Comparison of ENCODE assay signal across 8 mouse cellular contexts in genomic region chr5:106825301-106825853, GRCm38 (mm10).
A peak's percentile ranks its signal among the peaks of the same experiment; 100 is the strongest.
DNase-seq lines count a peak whose midpoint lies in the region; ATAC-seq and TF ChIP-seq lines count a peak whose summit lies in the region.

No protein-coding gene starts in this region.

- no peak for TF ChIP-seq POLR2A in CH12.LX (IDR thresholded peaks at IDR 0.05; ENCODE audit: low read depth, low read length)

- H3K9me3 ChIP-seq in CH12.LX (replicated peaks; ENCODE audit: low read length): no peaks in the 10 kb centered on the region
- no peaks in the 10 kb centered on the region for H3K9me3 ChIP-seq in embryonic facial prominence, embryonic 15.5 days (replicated peaks)
- H3K9me3 ChIP-seq in hindbrain, postnatal 0 days (ENCODE audit: low read length): no peaks in the 10 kb centered on the region
- H3K9me3 ChIP-seq in midbrain, embryonic 16.5 days (replicated peaks; ENCODE audit: control insufficient read depth, low read length, poor library complexity, severe bottlenecking): no peaks in the 10 kb centered on the region
- no peaks in the 10 kb centered on the region for H3K9me3 ChIP-seq in stomach, postnatal 0 days (ENCODE audit: control insufficient read depth, low read length)

- no peaks in the 10 kb centered on the region for H3K36me3 ChIP-seq in CH12.LX (replicated peaks in 1 of 2; ENCODE audit: control insufficient read depth in 1 of 2, insufficient read depth in 1 of 2, low read length in 1 of 2)
- no peaks in the 10 kb centered on the region for H3K36me3 ChIP-seq in embryonic facial prominence, embryonic 15.5 days
- H3K36me3 ChIP-seq in hindbrain, postnatal 0 days (ENCODE audit: insufficient read depth, low read length): no peaks in the 10 kb centered on the region
- H3K36me3 ChIP-seq in midbrain, embryonic 16.5 days (ENCODE audit: control insufficient read depth, insufficient read depth, low read length): no peaks in the 10 kb centered on the region
- no peaks in the 10 kb centered on the region for H3K36me3 ChIP-seq in stomach, postnatal 0 days (ENCODE audit: control insufficient read depth, insufficient read depth, low read length)

- peaks cover 0 to 3% of the 10 kb centered on the region in 2 experiments; a peak in 1 of 4 replicates for H3K4me1 ChIP-seq in CH12.LX (ENCODE audit: control insufficient read depth in 1 of 2, insufficient read depth in 2 of 2)
- 0 out of 2 replicates have a peak, but pooled peaks cover 5% of the 10 kb centered on the region for H3K4me1 ChIP-seq in embryonic facial prominence, embryonic 15.5 days
- H3K4me1 ChIP-seq in hindbrain, postnatal 0 days (ENCODE audit: insufficient read depth, low read length): no peaks in the 10 kb centered on the region
- peaks cover 10% of the 10 kb centered on the region for H3K4me1 ChIP-seq in midbrain, embryonic 16.5 days (ENCODE audit: control insufficient read depth, insufficient read depth, low read length)
- no peaks in the 10 kb centered on the region for H3K4me1 ChIP-seq in stomach, postnatal 0 days (replicated peaks; ENCODE audit: control insufficient read depth, insufficient read depth)

- H3K79me2 ChIP-seq in CH12.LX (replicated peaks; ENCODE audit: control insufficient read depth, extremely low read depth, insufficient read depth, poor library complexity, severe bottlenecking): no peaks in the 10 kb centered on the region

- TF ChIP-seq EP300 in CH12.LX (IDR thresholded peaks at IDR 0.05; ENCODE audit: low read length): no peak
- TF ChIP-seq EP300 in stomach, postnatal 0 days (optimal IDR thresholded peaks at IDR 0.05): no peak

- H3K4me3 ChIP-seq in CH12.LX (replicated peaks in 1 of 3; ENCODE audit: low read depth in 2 of 3, low read length in 2 of 3, poor library complexity in 1 of 3): peak overlapping the region in 2 of 3 experiments; percentile 37 to 46
- H3K4me3 ChIP-seq in embryonic facial prominence, embryonic 15.5 days (replicated peaks): peak overlapping the region; percentile 43
- peak overlapping the region; percentile 42 for H3K4me3 ChIP-seq in hindbrain, postnatal 0 days (ENCODE audit: low read length)
- H3K4me3 ChIP-seq in midbrain, embryonic 16.5 days (ENCODE audit: low read depth, low read length): peak overlapping the region; percentile 46
- peak overlapping the region; percentile 27 for H3K4me3 ChIP-seq in stomach, postnatal 0 days (ENCODE audit: low read depth, low read length)

- peak overlapping the region; percentile 67 for H3K4me2 ChIP-seq in CH12.LX (ENCODE audit: insufficient read depth, low read depth, poor library complexity, severe bottlenecking)
- peak overlapping the region; percentile 64 for H3K4me2 ChIP-seq in embryonic facial prominence, embryonic 15.5 days (replicated peaks)
- peak overlapping the region; percentile 66 for H3K4me2 ChIP-seq in hindbrain, postnatal 0 days (ENCODE audit: low read depth, low read length)
- H3K4me2 ChIP-seq in midbrain, embryonic 16.5 days (ENCODE audit: low read length): peak overlapping the region; percentile 88
- H3K4me2 ChIP-seq in stomach, postnatal 0 days (replicated peaks; ENCODE audit: low read depth): peak overlapping the region; percentile 51

- peak overlapping the region; percentile 45 for H3K9ac ChIP-seq in CH12.LX (ENCODE audit: insufficient read depth, low read depth)
- H3K9ac ChIP-seq in embryonic facial prominence, embryonic 15.5 days: no peak overlapping the region
- H3K9ac ChIP-seq in hindbrain, postnatal 0 days (replicated peaks; ENCODE audit: low read length): peak overlapping the region; percentile 51
- H3K9ac ChIP-seq in midbrain, embryonic 16.5 days (ENCODE audit: low read depth, low read length): peak overlapping the region; percentile 57
- no peak overlapping the region for H3K9ac ChIP-seq in stomach, postnatal 0 days (ENCODE audit: low read length)

- no peak for ATAC-seq in embryonic facial prominence, embryonic 15.5 days (ENCODE audit: insufficient number of reproducible peaks, low FRiP score, low TSS enrichment, low read depth)
- ATAC-seq in hindbrain, postnatal 0 days: peak; percentile 81
- peak; percentile 85 for ATAC-seq in midbrain, embryonic 16.5 days
- no peak for ATAC-seq in stomach, postnatal 0 days (ENCODE audit: low FRiP score, low TSS enrichment)

- no peak for TF ChIP-seq CTCF in CH12.LX (conservative IDR thresholded peaks at IDR 0.05 in 1 of 2, IDR thresholded peaks at IDR 0.05 in 1 of 2; ENCODE audit: low read depth in 2 of 2, low read length in 2 of 2)
- no peak for TF ChIP-seq CTCF in hindbrain, postnatal 0 days (IDR thresholded peaks at IDR 0.05; ENCODE audit: low read depth)
- TF ChIP-seq CTCF in stomach, postnatal 0 days (IDR thresholded peaks at IDR 0.05; ENCODE audit: low read depth): no peak

- WGBS in embryonic facial prominence, embryonic 15.5 days: 9% methylated on average over 19 of the region's 19 CpGs
- 1% methylated on average over 19 of the region's 19 CpGs for WGBS in hindbrain, postnatal 0 days
- WGBS in midbrain, embryonic 16.5 days: 3% methylated on average over 19 of the region's 19 CpGs
- 13% methylated on average over 19 of the region's 19 CpGs for WGBS in stomach, postnatal 0 days

- H3K27me3 ChIP-seq in CH12.LX (replicated peaks): peaks cover 2% of the 10 kb centered on the region
- no peaks in the 10 kb centered on the region for H3K27me3 ChIP-seq in embryonic facial prominence, embryonic 15.5 days
- H3K27me3 ChIP-seq in hindbrain, postnatal 0 days (ENCODE audit: insufficient read depth, low read length): no peaks in the 10 kb centered on the region
- no peaks in the 10 kb centered on the region for H3K27me3 ChIP-seq in midbrain, embryonic 16.5 days (ENCODE audit: control insufficient read depth, insufficient read depth, low read depth, low read length)
- no peaks in the 10 kb centered on the region for H3K27me3 ChIP-seq in stomach, postnatal 0 days (ENCODE audit: control insufficient read depth, insufficient read depth, low read length)

- dilution Hi-C loops in CH12.LX (cut with MboI; ENCODE audit: extremely low pct_ligation_motif_present, extremely low pct_unique_long_range_greater_than_20kb, low sequenced_read_pairs): no loop called here

- H3K27ac ChIP-seq in CH12.LX (ENCODE audit: insufficient read depth, low read depth): no peak overlapping the region
- no peak overlapping the region for H3K27ac ChIP-seq in embryonic facial prominence, embryonic 15.5 days (replicated peaks)
- peak overlapping the region; percentile 51 for H3K27ac ChIP-seq in hindbrain, postnatal 0 days
- peak overlapping the region; percentile 80 for H3K27ac ChIP-seq in midbrain, embryonic 16.5 days (ENCODE audit: low read length)
- H3K27ac ChIP-seq in stomach, postnatal 0 days (replicated peaks): no peak overlapping the region

- in situ Hi-C loops in CH12.LX (cut with MboI; ENCODE audit: low pct_ligation_motif_present, low pct_unique_long_range_greater_than_20kb, low sequenced_read_pairs): no loop called here

- peak; percentile 61 to 64 for DNase-seq in B cell, adult 2 months
- DNase-seq in CH12.LX (ENCODE audit: extremely low read depth) (no peak), liver (peak; percentile 18)
- DNase-seq in hindbrain, postnatal 0 days (ENCODE audit: low spot score): peak; percentile 71
- peak; percentile 23 for DNase-seq in stomach, postnatal 0 days (ENCODE audit: low spot score)
- DNase-seq in gastrocnemius, postnatal 25 days: no peak

- TF ChIP-seq RAD21 in CH12.LX (IDR thresholded peaks at IDR 0.05; ENCODE audit: low read depth, low read length): no peak

TF ChIP-seq in CH12.LX, 34 proteins besides CTCF, POLR2A, EP300 and RAD21:
- TF ChIP-seq JUN (IDR thresholded peaks at IDR 0.05; ENCODE audit: insufficient read depth, low read depth, low read length) (no peak), GABPA (IDR thresholded peaks at IDR 0.05; ENCODE audit: insufficient replicate concordance, low read depth, low read length) (no peak), ZNF384 (IDR thresholded peaks at IDR 0.05; ENCODE audit: low read depth, low read length) (no peak), JUND (conservative IDR thresholded peaks at IDR 0.05; ENCODE audit: low read depth, low read length) (no peak), SIN3A (IDR thresholded peaks at IDR 0.05; ENCODE audit: low read length) (no peak), TCF12 (IDR thresholded peaks at IDR 0.05; ENCODE audit: low read depth, low read length) (no peak), KAT2A (IDR thresholded peaks at IDR 0.05; ENCODE audit: insufficient replicate concordance, low read length) (no peak), ZMIZ1 (IDR thresholded peaks at IDR 0.05; ENCODE audit: low read depth, low read length) (no peak), MAX (IDR thresholded peaks at IDR 0.05; ENCODE audit: low read length) (no peak), USF1 (IDR thresholded peaks at IDR 0.05; ENCODE audit: low read depth, low read length) (no peak), BHLHE40 (IDR thresholded peaks at IDR 0.05; ENCODE audit: low read depth, low read length) (no peak), MYC (IDR thresholded peaks at IDR 0.05; ENCODE audit: low read depth, low read length) (no peak), IRF4 (IDR thresholded peaks at IDR 0.05; ENCODE audit: low read depth, low read length) (no peak), SMC3 (IDR thresholded peaks at IDR 0.05; ENCODE audit: low read depth, low read length) (no peak)

Comparison
In these comparisons a context has a peak if more than half of its experiments do, and no peak if none do; other contexts are left out.
1. DNase-seq: peak in B cell, adult 2 months (2 of 2), hindbrain, postnatal 0 days (single experiment), liver (single experiment) and stomach, postnatal 0 days (single experiment); none in CH12.LX (single experiment) and gastrocnemius, postnatal 25 days (single experiment).
2. H3K27ac ChIP-seq: peak in hindbrain, postnatal 0 days (single experiment) and midbrain, embryonic 16.5 days (single experiment); none in CH12.LX (single experiment), embryonic facial prominence, embryonic 15.5 days (single experiment) and stomach, postnatal 0 days (single experiment).
3. H3K9ac ChIP-seq: peak in CH12.LX (single experiment), hindbrain, postnatal 0 days (single experiment) and midbrain, embryonic 16.5 days (single experiment); none in embryonic facial prominence, embryonic 15.5 days (single experiment) and stomach, postnatal 0 days (single experiment).
4. ATAC-seq: peak in hindbrain, postnatal 0 days (single experiment) and midbrain, embryonic 16.5 days (single experiment); none in embryonic facial prominence, embryonic 15.5 days (single experiment) and stomach, postnatal 0 days (single experiment).
5. Peak in every context shown above with its lines, with median percentiles within 50 percentile points of each other: H3K4me2 ChIP-seq and H3K4me3 ChIP-seq.